Mouse (Mus musculus) liver, postnatal 0 days (tissue): Measurements from ENCODE around the gene D5Ertd579e.

Source experiments
- CTCF ChIP-seq: sonication (generic); IDR thresholded peaks from 2 replicates; pipeline ENCODE4 v1.5.1; 2016; ENCODE audit warnings: antibody characterized with exemption, low read depth
- EP300 ChIP-seq: IDR thresholded peaks from 2 replicates; pipeline ENCODE4 v1.6.1; 2016; ENCODE audit warnings: antibody characterized with exemption, low read depth, mild to moderate bottlenecking

- no peak for TF ChIP-seq CTCF
- peak; percentile 85 for TF ChIP-seq EP300
Measured at GRCm38 (mm10) chr5:36573354-36573753, 122.5 kb downstream of the D5Ertd579e start.
